Mouse (Mus musculus): ENCODE data around the gene Sh2d1b2. TPM values are rescaled to one million over a fixed set of nuclear protein-coding genes. Genes with fewer than 3 reads are reported as not detected.
A peak's percentile ranks its signal among the peaks of the same experiment; 100 is the strongest.

Gene Sh2d1b2
- total and polyA plus RNA-seq, 2 experiments from 2014 or later = not detected

DNA sequence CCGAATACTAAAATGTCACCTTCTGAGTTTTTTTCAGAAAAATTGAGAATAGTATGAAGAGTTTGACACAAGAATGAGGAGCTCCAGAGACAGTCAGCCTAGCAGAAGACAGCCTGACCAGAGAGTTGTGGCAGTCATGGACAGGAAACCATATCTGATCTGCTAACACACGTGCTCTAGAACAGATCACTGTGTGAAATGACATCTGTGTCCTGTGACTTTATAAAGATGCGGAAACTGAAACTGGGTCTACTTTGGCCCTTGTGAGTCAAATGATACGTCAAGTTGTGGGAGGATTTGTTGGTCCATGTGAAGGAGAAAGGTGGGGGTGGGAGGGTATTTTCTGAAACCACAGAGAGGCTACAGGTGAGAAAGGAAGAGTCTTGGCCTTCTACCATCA lies 38.1 kb downstream of the Sh2d1b2 start:
- Histone ChIP-seq H3K27me3 (ENCODE audit: insufficient read depth, low read length) (no peaks in the 10 kb centered on the region), H3K4me3 (ENCODE audit: low read length) (no peak overlapping the region), H3K4me1 (ENCODE audit: insufficient read depth, low read length) (no peaks in the 10 kb centered on the region), H3K9me3 (ENCODE audit: low read length) (peaks cover 3% of the 10 kb centered on the region; the same call in 1 of the 2 replicates), H3K9ac (replicated peaks; ENCODE audit: low read length) (no peak overlapping the region), H3K27ac (no peak overlapping the region), H3K36me3 (ENCODE audit: insufficient read depth, low read length) (no peaks in the 10 kb centered on the region), H3K4me2 (ENCODE audit: low read depth, low read length) (no peak overlapping the region)
- WGBS = 90% methylated on average over 4 of the region's 4 CpGs
- ATAC-seq (no peak), DNase-seq (ENCODE audit: low spot score) (no peak)
- TF ChIP-seq CTCF (IDR thresholded peaks at IDR 0.05; ENCODE audit: low read depth) = no peak

DNA sequence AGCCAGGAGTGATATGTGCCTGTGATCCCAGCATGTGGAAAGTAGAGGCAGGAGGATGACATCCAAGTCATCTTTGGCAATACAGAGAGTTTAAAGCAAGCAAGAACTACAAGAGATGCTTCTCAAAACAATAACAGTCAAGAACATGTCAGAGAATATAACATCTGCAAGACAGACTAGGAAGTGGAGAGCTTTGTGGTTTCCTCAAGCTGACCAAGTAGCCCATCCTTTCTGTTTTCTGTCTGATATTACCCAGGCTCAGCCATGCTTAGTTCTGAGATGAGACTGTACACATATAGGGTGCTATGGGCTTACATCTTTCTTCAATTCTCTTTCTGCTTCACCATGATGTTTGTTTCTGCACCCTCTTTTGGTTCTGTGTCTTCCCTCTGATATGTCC lies 40.7 kb downstream of the Sh2d1b2 start:
- no peaks in the 10 kb centered on the region for H3K27me3 ChIP-seq (ENCODE audit: insufficient read depth, low read length)
- no peaks in the 10 kb centered on the region for H3K36me3 ChIP-seq (ENCODE audit: insufficient read depth, low read length)
- TF ChIP-seq CTCF (IDR thresholded peaks at IDR 0.05; ENCODE audit: low read depth) = no peak
- no peak overlapping the region for H3K27ac ChIP-seq
- ATAC-seq (no peak), DNase-seq (ENCODE audit: low spot score) (no peak)
- H3K4me3 ChIP-seq (ENCODE audit: low read length) = no peak overlapping the region
- no peaks in the 10 kb centered on the region for H3K4me1 ChIP-seq (ENCODE audit: insufficient read depth, low read length)
- H3K9ac ChIP-seq (replicated peaks; ENCODE audit: low read length) = no peak overlapping the region
- no peak overlapping the region for H3K4me2 ChIP-seq (ENCODE audit: low read depth, low read length)
- H3K9me3 ChIP-seq (ENCODE audit: low read length) = peaks cover 3% of the 10 kb centered on the region; the same call in 1 of the 2 replicates

DNA sequence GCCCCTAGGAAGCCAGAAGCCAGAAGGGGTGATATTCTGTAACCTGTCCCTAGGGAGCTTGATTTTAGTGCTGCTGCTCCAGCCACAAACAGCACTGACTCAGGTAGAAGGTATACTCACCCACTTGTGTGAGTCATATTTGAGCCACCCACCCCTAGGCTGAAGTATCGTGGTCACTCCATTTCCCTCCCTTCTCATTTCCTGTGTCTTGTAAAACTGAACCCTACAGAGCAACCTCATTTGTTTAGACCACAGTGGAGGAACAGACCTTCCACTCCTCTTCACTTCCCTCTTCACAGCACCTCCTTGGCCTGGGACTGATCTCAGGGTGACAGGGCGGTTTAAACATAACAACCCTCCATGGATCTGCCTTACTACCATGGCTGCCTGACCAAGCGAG lies 44.5 kb downstream of the Sh2d1b2 start, which contains the start of gene Sh2d1b1:
Sh2d1b1 (plus strand) TSS at position 305 of the 400 bp plus-strand sequence.
- 81% methylated on average over 2 of the region's 3 CpGs for WGBS

DNA sequence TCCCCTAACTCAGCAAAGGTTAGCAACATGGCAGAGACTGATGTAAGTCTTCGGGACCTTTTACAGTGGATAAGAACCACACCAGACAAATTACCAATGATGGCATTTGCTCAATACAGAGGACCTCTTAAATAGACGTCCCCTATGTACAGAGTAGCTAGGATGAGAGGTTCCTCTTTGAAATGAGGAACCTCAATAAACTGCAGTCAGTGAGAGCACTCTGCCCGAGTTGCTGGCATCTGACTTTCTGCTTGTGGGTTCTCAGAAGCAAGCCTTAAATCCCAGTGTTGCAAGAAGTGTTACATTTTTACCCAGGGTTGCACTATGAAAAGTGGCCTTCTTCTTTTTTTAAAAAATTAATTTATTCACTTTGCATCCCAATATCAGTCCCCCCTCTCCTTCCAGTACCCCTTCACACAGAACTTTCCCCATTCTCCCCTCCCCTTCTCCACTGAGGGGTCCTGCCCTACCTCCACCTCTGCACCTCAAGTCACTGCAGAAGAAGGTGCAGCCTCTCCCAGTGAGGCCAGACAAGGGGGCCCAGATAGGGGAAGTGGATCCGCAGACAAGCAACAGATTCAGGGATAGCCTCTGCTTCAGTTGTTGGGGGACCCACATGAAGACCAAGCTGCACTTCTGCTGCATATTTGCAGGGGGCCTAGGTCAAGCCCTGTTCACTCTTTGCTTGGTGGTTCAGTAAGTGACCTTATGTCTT lies 50.0 kb downstream of the Sh2d1b2 start:
- no peaks in the 10 kb centered on the region for H3K36me3 ChIP-seq (ENCODE audit: insufficient read depth, low read length)

More for the DNA sequence above, 44.5 kb downstream of the Sh2d1b2 start, which contains the start of gene Sh2d1b1:
- H3K36me3 ChIP-seq (ENCODE audit: insufficient read depth, low read length) = no peaks in the 10 kb centered on the region
- H3K27ac ChIP-seq = no peak within 1 kb of the TSS
- no peak within 1 kb of the TSS for H3K4me3 ChIP-seq (ENCODE audit: low read length)
- ATAC-seq (no peak), DNase-seq (ENCODE audit: low spot score) (no peak)
- H3K4me1 ChIP-seq (ENCODE audit: insufficient read depth, low read length) = no peaks in the 10 kb centered on the region
- peaks cover 3% of the 10 kb centered on the region; the same call in 1 of the 2 replicates for H3K9me3 ChIP-seq (ENCODE audit: low read length)
- no peak for TF ChIP-seq CTCF (IDR thresholded peaks at IDR 0.05; ENCODE audit: low read depth)
- H3K4me2 ChIP-seq (ENCODE audit: low read depth, low read length) = no peak within 1 kb of the TSS
- H3K9ac ChIP-seq (replicated peaks; ENCODE audit: low read length) = no peak within 1 kb of the TSS
- no peaks in the 10 kb centered on the region for H3K27me3 ChIP-seq (ENCODE audit: insufficient read depth, low read length)

DNA sequence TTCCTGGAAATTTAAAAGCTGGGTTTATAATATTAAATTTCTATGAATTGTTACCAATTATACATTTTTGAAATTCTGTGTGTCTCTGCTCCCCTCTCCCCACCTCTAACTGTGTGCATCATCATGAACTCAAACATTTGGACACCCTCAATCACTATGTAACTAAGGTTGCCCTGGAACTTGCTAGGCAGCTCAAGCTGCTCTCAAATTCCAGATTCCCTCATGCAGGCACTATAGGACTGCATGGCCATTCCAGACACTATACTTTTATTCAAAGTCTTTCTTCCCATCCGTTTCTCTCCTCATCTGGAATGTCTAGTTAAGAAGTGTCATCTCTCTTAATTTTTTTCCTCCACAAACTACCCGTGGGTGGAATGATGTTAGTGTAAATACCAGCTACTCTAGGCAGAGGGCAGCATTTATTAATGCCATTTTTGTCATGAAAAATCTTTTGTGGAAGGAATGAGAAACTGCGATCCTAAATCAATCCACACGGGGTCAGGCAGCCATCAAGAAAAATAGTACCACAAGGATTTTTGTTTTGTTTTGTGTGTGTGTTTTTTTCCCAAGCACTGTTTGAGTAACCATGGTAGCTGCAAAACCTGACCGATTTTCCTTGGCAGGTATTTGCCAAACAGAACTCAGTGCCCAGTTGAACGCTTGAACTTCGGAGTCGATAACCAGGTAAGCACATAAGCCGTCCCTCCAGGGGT lies 59.8 kb downstream of the Sh2d1b2 start:
- TF ChIP-seq CTCF (IDR thresholded peaks at IDR 0.05; ENCODE audit: low read depth) = peak; percentile 94
- Histone ChIP-seq H3K9ac (replicated peaks; ENCODE audit: low read length) (no peak overlapping the region), H3K27me3 (ENCODE audit: insufficient read depth, low read length) (no peaks in the 10 kb centered on the region), H3K4me2 (ENCODE audit: low read depth, low read length) (0 out of 2 replicates have a peak overlapping the region, but pooled peaks have one; percentile 23), H3K27ac (no peak overlapping the region), H3K9me3 (ENCODE audit: low read length) (no peaks in the 10 kb centered on the region), H3K36me3 (ENCODE audit: insufficient read depth, low read length) (no peaks in the 10 kb centered on the region), H3K4me3 (ENCODE audit: low read length) (no peak overlapping the region), H3K4me1 (ENCODE audit: insufficient read depth, low read length) (no peaks in the 10 kb centered on the region)
- peak; percentile 91 for DNase-seq (ENCODE audit: low spot score)
- 25% methylated on average over 9 of the region's 9 CpGs for WGBS
- ATAC-seq = peak; percentile 66

More for the DNA sequence above, 50.0 kb downstream of the Sh2d1b2 start:
- Histone ChIP-seq H3K9ac (replicated peaks; ENCODE audit: low read length) (no peak overlapping the region), H3K27ac (no peak overlapping the region), H3K4me1 (ENCODE audit: insufficient read depth, low read length) (no peaks in the 10 kb centered on the region), H3K4me2 (ENCODE audit: low read depth, low read length) (no peak overlapping the region), H3K4me3 (ENCODE audit: low read length) (no peak overlapping the region), H3K27me3 (ENCODE audit: insufficient read depth, low read length) (no peaks in the 10 kb centered on the region), H3K9me3 (ENCODE audit: low read length) (no peaks in the 10 kb centered on the region)
- TF ChIP-seq CTCF (IDR thresholded peaks at IDR 0.05; ENCODE audit: low read depth) = no peak
- DNase-seq (ENCODE audit: low spot score) (no peak), ATAC-seq (no peak)
- 77% methylated on average over 4 of the region's 4 CpGs for WGBS

DNA sequence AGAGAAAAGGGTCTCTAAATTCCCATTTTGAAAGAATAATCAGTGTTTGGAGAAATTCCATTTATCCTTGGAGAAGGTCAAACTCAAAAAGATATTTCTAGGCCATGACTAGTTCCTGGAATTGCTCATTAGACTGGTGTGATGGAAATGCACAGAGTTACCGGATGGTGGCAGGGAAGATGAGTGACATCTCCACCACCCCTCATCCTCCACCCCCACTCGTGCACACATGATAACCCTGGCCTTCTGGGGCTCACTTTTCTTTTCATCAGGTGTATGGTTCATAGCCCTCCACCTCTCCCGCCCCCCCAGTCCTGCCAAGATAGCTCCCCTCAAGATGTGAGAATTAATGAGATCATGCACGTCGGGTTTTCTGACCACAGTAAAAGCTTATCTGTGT lies 60.7 kb downstream of the Sh2d1b2 start:
- no peak for TF ChIP-seq CTCF (IDR thresholded peaks at IDR 0.05; ENCODE audit: low read depth)
- DNase-seq (ENCODE audit: low spot score) = no peak
- Histone ChIP-seq H3K9me3 (ENCODE audit: low read length) (no peaks in the 10 kb centered on the region), H3K36me3 (ENCODE audit: insufficient read depth, low read length) (no peaks in the 10 kb centered on the region), H3K4me1 (ENCODE audit: insufficient read depth, low read length) (no peaks in the 10 kb centered on the region), H3K4me2 (ENCODE audit: low read depth, low read length) (no peak overlapping the region), H3K27me3 (ENCODE audit: insufficient read depth, low read length) (no peaks in the 10 kb centered on the region), H3K9ac (replicated peaks; ENCODE audit: low read length) (no peak overlapping the region), H3K27ac (no peak overlapping the region), H3K4me3 (ENCODE audit: low read length) (no peak overlapping the region)
- WGBS = 71% methylated on average over 5 of the region's 5 CpGs
- ATAC-seq = no peak

Data from hindbrain, postnatal 0 days (tissue).